Mouse (Mus musculus) hindbrain, embryonic 10.5 days (tissue): ENCODE measurements around the gene Cadm2. TPM values are rescaled to one million over a fixed set of nuclear protein-coding genes. Genes with fewer than 3 reads are reported as not detected.

Experiments
- DNase-seq: peaks from one replicate; pipeline ENCODE4 v3.0.0-alpha.2; 2017; ENCODE audit warnings: low spot score
- H3K27ac ChIP-seq: fragments of 300-500 bp; sonication (generic); 2 replicates; pipeline ENCODE4 v1.5.1; 2016; ENCODE audit warnings: mild to moderate bottlenecking, moderate library complexity
- H3K27me3 ChIP-seq: fragments of 300-500 bp; sonication (generic); 2 replicates; pipeline ENCODE4 v1.6.1; 2016; ENCODE audit warnings: mild to moderate bottlenecking; ENCODE audit not compliant: poor library complexity, insufficient read depth, severe bottlenecking
- H3K36me3 ChIP-seq: fragments of 300-500 bp; sonication (generic); 2 replicates; pipeline ENCODE4 v1.6.1; 2016; ENCODE audit warnings: mild to moderate bottlenecking, moderate library complexity
- H3K4me1 ChIP-seq: fragments of 300-500 bp; sonication (generic); replicated peaks from 2 replicates; pipeline ENCODE4 v1.6.1; 2016; ENCODE audit warnings: mild to moderate bottlenecking
- H3K4me3 ChIP-seq: fragments of 300-500 bp; sonication (generic); 2 replicates; pipeline ENCODE4 v1.5.1; 2016; ENCODE audit warnings: mild to moderate bottlenecking, moderate library complexity
- H3K9me3 ChIP-seq: fragments of 300-500 bp; sonication (generic); 2 replicates; pipeline ENCODE4 v1.6.1; 2016; ENCODE audit warnings: mild to moderate bottlenecking, moderate library complexity
- WGBS: fragments of 180-500 bp; shearing (Covaris S2); methylation state at CpG from one replicate; pipeline ENCODE4 v1.1.7; 2016; 5-methylcytosine and 5-hydroxymethylcytosine counted together
- polyA plus RNA-seq: library from polyadenylated mRNA; unstranded; fragments of >200 nt; fragmentation: Nextera tagmentation; extraction: Ambion mirVana; gene quantifications from 2 replicates; pipeline ENCODE4 v1.2.1, GENCODE M21; 2016

Cadm2 gene
- polyA plus RNA-seq, 1 experiment from 2014 or later = 4.8 TPM

GRCm38 (mm10) chr16:66706476-66706875 lies 914.2 kb downstream of the Cadm2 start:
- Histone ChIP-seq H3K27me3 (no peaks in the 10 kb centered on the region), H3K27ac (no peak overlapping the region), H3K36me3 (no peaks in the 10 kb centered on the region), H3K9me3 (no peaks in the 10 kb centered on the region), H3K4me1 (no peaks in the 10 kb centered on the region), H3K4me3 (no peak overlapping the region)
- no peak for DNase-seq
- WGBS = 66% methylated on average over 3 of the region's 3 CpGs

- DNase-seq = no peak
- no peak overlapping the region for H3K27ac ChIP-seq
These were observed 925.9 kb downstream of the Cadm2 start for GRCm38 (mm10) chr16:66694783-66695182.

GRCm38 (mm10) chr16:66677241-66677640 lies 943.5 kb downstream of the Cadm2 start:
- no peak overlapping the region for H3K4me3 ChIP-seq
- DNase-seq = no peak
- no peaks in the 10 kb centered on the region for H3K9me3 ChIP-seq
- no peaks in the 10 kb centered on the region for H3K4me1 ChIP-seq
- no peaks in the 10 kb centered on the region for H3K36me3 ChIP-seq
- no peaks in the 10 kb centered on the region for H3K27me3 ChIP-seq
- no peak overlapping the region for H3K27ac ChIP-seq

More at GRCm38 (mm10) chr16:66694783-66695182, 925.9 kb downstream of the Cadm2 start:
- Histone ChIP-seq H3K4me1 (no peaks in the 10 kb centered on the region), H3K4me3 (no peak overlapping the region), H3K9me3 (no peaks in the 10 kb centered on the region), H3K36me3 (no peaks in the 10 kb centered on the region), H3K27me3 (no peaks in the 10 kb centered on the region)

GRCm38 (mm10) chr16:66651013-66651362 lies 969.7 kb downstream of the Cadm2 start:
- H3K4me3 ChIP-seq = no peak overlapping the region
- H3K27ac ChIP-seq = no peak overlapping the region
- no peaks in the 10 kb centered on the region for H3K27me3 ChIP-seq
- no peaks in the 10 kb centered on the region for H3K36me3 ChIP-seq
- DNase-seq = no peak
- no peaks in the 10 kb centered on the region for H3K9me3 ChIP-seq
- no peaks in the 10 kb centered on the region for H3K4me1 ChIP-seq
- whole genome bisulfite sequencing = 79% methylated on average over 1 of the region's 1 CpGs

- H3K9me3 ChIP-seq = no peaks in the 10 kb centered on the region
- no peaks in the 10 kb centered on the region for H3K4me1 ChIP-seq
- H3K27ac ChIP-seq = no peak overlapping the region
- WGBS = 90% methylated on average over 11 of the region's 11 CpGs
- no peak overlapping the region for H3K4me3 ChIP-seq
- H3K27me3 ChIP-seq = no peaks in the 10 kb centered on the region
- no peak for DNase-seq
- H3K36me3 ChIP-seq = no peaks in the 10 kb centered on the region
These were observed 970.2 kb downstream of the Cadm2 start for GRCm38 (mm10) chr16:66650348-66651012.

- Histone ChIP-seq H3K27ac (no peak overlapping the region), H3K4me3 (no peak overlapping the region), H3K4me1 (no peaks in the 10 kb centered on the region), H3K27me3 (no peaks in the 10 kb centered on the region), H3K9me3 (no peaks in the 10 kb centered on the region), H3K36me3 (no peaks in the 10 kb centered on the region)
- no peak for DNase-seq
- WGBS = 85% methylated on average over 4 of the region's 4 CpGs
These were observed 972.9 kb downstream of the Cadm2 start for GRCm38 (mm10) chr16:66647798-66648197.

- no peaks in the 10 kb centered on the region for H3K36me3 ChIP-seq
- no peak overlapping the region for H3K27ac ChIP-seq
- H3K4me1 ChIP-seq = no peaks in the 10 kb centered on the region
- H3K27me3 ChIP-seq = no peaks in the 10 kb centered on the region
- no peak for DNase-seq
- no peaks in the 10 kb centered on the region for H3K9me3 ChIP-seq
- 84% methylated on average over 4 of the region's 4 CpGs for WGBS
- no peak overlapping the region for H3K4me3 ChIP-seq
These were observed 977.1 kb downstream of the Cadm2 start for GRCm38 (mm10) chr16:66643606-66644005.

GRCm38 (mm10) chr16:66627527-66627926 lies 993.2 kb downstream of the Cadm2 start:
- no peak overlapping the region for H3K27ac ChIP-seq
- no peak overlapping the region for H3K4me3 ChIP-seq
- H3K9me3 ChIP-seq = no peaks in the 10 kb centered on the region
- H3K36me3 ChIP-seq = no peaks in the 10 kb centered on the region
- H3K4me1 ChIP-seq = no peaks in the 10 kb centered on the region
- no peaks in the 10 kb centered on the region for H3K27me3 ChIP-seq
- no peak for DNase-seq

- no peak overlapping the region for H3K4me3 ChIP-seq
- no peaks in the 10 kb centered on the region for H3K4me1 ChIP-seq
- 52% methylated on average over 1 of the region's 1 CpGs for WGBS
- H3K9me3 ChIP-seq = no peaks in the 10 kb centered on the region
- H3K36me3 ChIP-seq = no peaks in the 10 kb centered on the region
- H3K27ac ChIP-seq = no peak overlapping the region
- no peak for DNase-seq
- no peaks in the 10 kb centered on the region for H3K27me3 ChIP-seq
These were observed 998.3 kb downstream of the Cadm2 start for GRCm38 (mm10) chr16:66622423-66622822.

- 67% methylated on average over 5 of the region's 5 CpGs for WGBS
- no peaks in the 10 kb centered on the region for H3K36me3 ChIP-seq
- no peaks in the 10 kb centered on the region for H3K27me3 ChIP-seq
- no peak overlapping the region for H3K4me3 ChIP-seq
- H3K27ac ChIP-seq = no peak overlapping the region
- no peak for DNase-seq
- H3K9me3 ChIP-seq = no peaks in the 10 kb centered on the region
- no peaks in the 10 kb centered on the region for H3K4me1 ChIP-seq
These were observed 1008.1 kb downstream of the Cadm2 start for GRCm38 (mm10) chr16:66612624-66613023.
